Mouse (Mus musculus) CH12.LX (cell line): Measurements from ENCODE around the gene Mogat2.

Experiments
- CTCF ChIP-seq, 2 experiments: IDR thresholded peaks in 1 of 2; conservative IDR thresholded peaks in 1 of 2; 2 replicates each; pipeline ENCODE4 v1.5.1; 2011 to 2012; ENCODE audit warnings: low read depth in 2 of 2, low read length in 2 of 2, improper control_type of control experiment in 1 of 2, inconsistent platforms in 1 of 2, mild to moderate bottlenecking in 1 of 2, moderate library complexity in 1 of 2
- EP300 ChIP-seq: IDR thresholded peaks from 2 replicates; pipeline ENCODE4 v1.6.1; 2011; ENCODE audit warnings: low read length, improper control_type of control experiment
- MAFK ChIP-seq: IDR thresholded peaks from 2 replicates; pipeline ENCODE4 v1.6.1; 2011; ENCODE audit warnings: low read length, improper control_type of control experiment; ENCODE audit not compliant: insufficient replicate concordance
- POLR2A ChIP-seq: IDR thresholded peaks from 2 replicates; pipeline ENCODE4 v1.6.1; 2011; ENCODE audit warnings: low read depth, mild to moderate bottlenecking, improper control_type of control experiment, low read length
- POLR2AphosphoS2 ChIP-seq: IDR thresholded peaks from 2 replicates; pipeline ENCODE4 v1.6.1; 2011; ENCODE audit warnings: low read depth, low read length, improper control_type of control experiment
- SIN3A ChIP-seq: IDR thresholded peaks from 2 replicates; pipeline ENCODE4 v1.6.1; 2012; ENCODE audit warnings: low read length, improper control_type of control experiment, inconsistent platforms
- SMC3 ChIP-seq: IDR thresholded peaks from 2 replicates; pipeline ENCODE4 v1.6.1; 2011; ENCODE audit warnings: low read depth, low read length, improper control_type of control experiment
- UBTF ChIP-seq: IDR thresholded peaks from 2 replicates; pipeline ENCODE4 v1.6.1; 2012; ENCODE audit warnings: low read depth, mild to moderate bottlenecking, inconsistent platforms, low read length, improper control_type of control experiment, moderate library complexity
- ZC3H11A ChIP-seq: IDR thresholded peaks from 2 replicates; pipeline ENCODE4 v1.6.1; 2012; ENCODE audit warnings: low read depth, mild to moderate bottlenecking, inconsistent platforms, low read length, improper control_type of control experiment

GRCm38 (mm10) chr7:99261900-99262299, 23.5 kb upstream of the Mogat2 start:
- TF ChIP-seq UBTF, result no peak
- no peak for TF ChIP-seq SIN3A
- TF ChIP-seq MAFK, result no peak
- peak; percentile 22 to 37; a peak in 3 of 4 replicates for TF ChIP-seq CTCF (conservative IDR thresholded peaks at IDR 0.05 in 1 of 2, IDR thresholded peaks at IDR 0.05 in 1 of 2; ENCODE audit: low read depth in 2 of 2, low read length in 2 of 2)
- 0 out of 2 replicates have a peak, but pooled peaks have one; percentile 5 for TF ChIP-seq SMC3
- no peak for TF ChIP-seq ZC3H11A
- TF ChIP-seq EP300, result no peak
- no peak for TF ChIP-seq POLR2AphosphoS2
- no peak for TF ChIP-seq POLR2A
